Mouse (Mus musculus) stomach, postnatal 0 days (tissue): Measurements from ENCODE around the gene Son. TPM values are rescaled to one million over a fixed set of nuclear protein-coding genes. Genes with fewer than 3 reads are reported as not detected.
A peak's percentile ranks its signal among the peaks of the same experiment; 100 is the strongest.

Source experiments
- ATAC-seq: fragments of 200-750 bp; cut with Nextera tagmentation; 2 replicates; pipeline ENCODE4 v1.8.0; 2017; ENCODE audit not compliant: low FRiP score, low TSS enrichment
- DNase-seq: peaks from one replicate; pipeline ENCODE4 v3.0.0-alpha.2; 2016; ENCODE audit warnings: low spot score
- H3K27ac ChIP-seq: fragments of 300-500 bp; sonication (generic); replicated peaks from 2 replicates; pipeline ENCODE4 v1.5.1; 2014; ENCODE audit warnings: mild to moderate bottlenecking, control low read depth
- H3K27me3 ChIP-seq: fragments of 300-500 bp; sonication (generic); 2 replicates; pipeline ENCODE4 v1.6.1; 2014; ENCODE audit warnings: low read length; ENCODE audit not compliant: control insufficient read depth, insufficient read depth
- H3K36me3 ChIP-seq: fragments of 300-500 bp; sonication (generic); 2 replicates; pipeline ENCODE4 v1.6.1; 2014; ENCODE audit warnings: low read length, mixed read lengths; ENCODE audit not compliant: control insufficient read depth, insufficient read depth
- H3K4me1 ChIP-seq: fragments of 300-500 bp; sonication (generic); replicated peaks from 2 replicates; pipeline ENCODE4 v1.6.1; 2014; ENCODE audit warnings: antibody characterized with exemption; ENCODE audit not compliant: control insufficient read depth, insufficient read depth
- H3K4me2 ChIP-seq: fragments of 300-500 bp; sonication (generic); replicated peaks from 2 replicates; pipeline ENCODE4 v1.6.1; 2014; ENCODE audit warnings: low read depth, mild to moderate bottlenecking, control low read depth, moderate library complexity
- H3K4me3 ChIP-seq: fragments of 300-500 bp; sonication (generic); 2 replicates; pipeline ENCODE4 v1.5.1; 2014; ENCODE audit warnings: low read depth, low read length, control low read depth
- H3K9ac ChIP-seq: fragments of 300-500 bp; sonication (generic); 2 replicates; pipeline ENCODE4 v1.6.1; 2014; ENCODE audit warnings: mild to moderate bottlenecking, low read length, control low read depth, mixed read lengths
- H3K9me3 ChIP-seq: fragments of 300-500 bp; sonication (generic); 2 replicates; pipeline ENCODE4 v1.6.1; 2016; ENCODE audit warnings: low read length; ENCODE audit not compliant: control insufficient read depth
- CTCF ChIP-seq: IDR thresholded peaks from 2 replicates; pipeline ENCODE4 v1.5.1; 2016; ENCODE audit warnings: antibody characterized with exemption, low read depth, mild to moderate bottlenecking, moderate library complexity
- EP300 ChIP-seq: optimal IDR thresholded peaks from 2 replicates; pipeline ENCODE3; 2016; ENCODE audit warnings: antibody characterized with exemption
- WGBS: fragments of 180-500 bp; shearing (Covaris S2); extraction: QIAGEN DNeasy Blood & Tissue Kit; methylation state at CpG from one replicate; pipeline ENCODE4 v1.1.7; 2014; 5-methylcytosine and 5-hydroxymethylcytosine counted together
- polyA plus RNA-seq: library from polyadenylated mRNA; unstranded; fragments of >200 nt; fragmentation: Nextera tagmentation; extraction: Ambion mirVana; gene quantifications from 2 replicates; pipeline ENCODE4 v1.2.1, GENCODE M21; 2015

Son gene
- polyA plus RNA-seq, 1 experiment from 2014 or later: 62.3 TPM

GRCm38 (mm10) chr16:91701908-91702307, 54.6 kb downstream of the Son start:
- no peak overlapping the region for H3K9ac ChIP-seq
- WGBS: 36% methylated on average over 13 of the region's 13 CpGs
- H3K36me3 ChIP-seq: peaks cover 11% of the 10 kb centered on the region; the same call in 1 of the 2 replicates
- TF ChIP-seq EP300 (no peak), CTCF (no peak)
- H3K4me3 ChIP-seq: no peak overlapping the region
- no peaks in the 10 kb centered on the region for H3K9me3 ChIP-seq
- no peaks in the 10 kb centered on the region for H3K27me3 ChIP-seq
- no peaks in the 10 kb centered on the region for H3K4me1 ChIP-seq
- DNase-seq: no peak
- no peak overlapping the region for H3K4me2 ChIP-seq
- 0 out of 2 replicates have a peak overlapping the region, but pooled peaks have one; percentile 18 for H3K27ac ChIP-seq
- ATAC-seq: 0 out of 2 replicates have a peak, but pooled peaks have one; percentile 22

GRCm38 (mm10) chr16:91702771-91703188, 55.5 kb downstream of the Son start:
- H3K4me1 ChIP-seq: no peaks in the 10 kb centered on the region
- DNase-seq: peak; percentile 60
- no peaks in the 10 kb centered on the region for H3K27me3 ChIP-seq
- peak; percentile 82 for ATAC-seq
- no peak overlapping the region for H3K27ac ChIP-seq
- H3K9ac ChIP-seq: no peak overlapping the region
- H3K9me3 ChIP-seq: no peaks in the 10 kb centered on the region
- no peak overlapping the region for H3K4me2 ChIP-seq
- H3K36me3 ChIP-seq: peaks cover 12% of the 10 kb centered on the region
- no peak overlapping the region for H3K4me3 ChIP-seq
- 39% methylated on average over 3 of the region's 3 CpGs for WGBS
- TF ChIP-seq CTCF (peak; percentile 54), EP300 (no peak)

GRCm38 (mm10) chr16:91704603-91705340, 57.5 kb downstream of the Son start:
- H3K9me3 ChIP-seq: no peaks in the 10 kb centered on the region
- H3K4me3 ChIP-seq: no peak overlapping the region
- no peak overlapping the region for H3K27ac ChIP-seq
- no peak overlapping the region for H3K4me2 ChIP-seq
- WGBS: 90% methylated on average over 14 of the region's 14 CpGs
- H3K27me3 ChIP-seq: no peaks in the 10 kb centered on the region
- ATAC-seq (no peak), DNase-seq (no peak)
- H3K4me1 ChIP-seq: no peaks in the 10 kb centered on the region
- TF ChIP-seq CTCF (peak; percentile 36), EP300 (no peak)
- peaks cover 12% of the 10 kb centered on the region for H3K36me3 ChIP-seq
- no peak overlapping the region for H3K9ac ChIP-seq

GRCm38 (mm10) chr16:91710241-91710640, 62.9 kb downstream of the Son start:
- Histone ChIP-seq H3K4me3 (no peak overlapping the region), H3K9me3 (no peaks in the 10 kb centered on the region), H3K4me2 (no peak overlapping the region), H3K4me1 (no peaks in the 10 kb centered on the region), H3K36me3 (peaks cover 14% of the 10 kb centered on the region), H3K9ac (no peak overlapping the region), H3K27me3 (no peaks in the 10 kb centered on the region), H3K27ac (no peak overlapping the region)
- WGBS: 77% methylated on average over 7 of the region's 7 CpGs
- ATAC-seq (peak; percentile 74), DNase-seq (no peak)
- no peak for TF ChIP-seq EP300
- TF ChIP-seq CTCF: no peak

GRCm38 (mm10) chr16:91716927-91717349, 69.6 kb downstream of the Son start:
- TF ChIP-seq CTCF (0 out of 2 replicates have a peak, but pooled peaks have one; percentile 12), EP300 (no peak)
- WGBS: 68% methylated on average over 11 of the region's 11 CpGs
- H3K4me3 ChIP-seq: no peak overlapping the region
- peaks cover 5% of the 10 kb centered on the region for H3K36me3 ChIP-seq
- H3K27me3 ChIP-seq: no peaks in the 10 kb centered on the region
- H3K9ac ChIP-seq: no peak overlapping the region
- no peak overlapping the region for H3K27ac ChIP-seq
- H3K4me2 ChIP-seq: no peak overlapping the region
- DNase-seq (peak; percentile 34), ATAC-seq (peak; percentile 64; the same call in 1 of the 2 replicates)
- H3K9me3 ChIP-seq: no peaks in the 10 kb centered on the region
- H3K4me1 ChIP-seq: no peaks in the 10 kb centered on the region

- H3K9ac ChIP-seq: no peak overlapping the region
- H3K4me2 ChIP-seq: no peak overlapping the region
- no peaks in the 10 kb centered on the region for H3K4me1 ChIP-seq
- H3K27me3 ChIP-seq: no peaks in the 10 kb centered on the region
- H3K36me3 ChIP-seq: peaks cover 5% of the 10 kb centered on the region
- H3K9me3 ChIP-seq: no peaks in the 10 kb centered on the region
- DNase-seq (no peak), ATAC-seq (no peak)
- 80% methylated on average over 4 of the region's 4 CpGs for WGBS
- TF ChIP-seq CTCF: no peak
- TF ChIP-seq EP300: no peak
- no peak overlapping the region for H3K4me3 ChIP-seq
- no peak overlapping the region for H3K27ac ChIP-seq
These were observed 70.1 kb downstream of the Son start for GRCm38 (mm10) chr16:91717399-91717798.
